Mouse (Mus musculus) bone marrow macrophage, adult 2 months (primary cell): Measurements from ENCODE around the gene Tmem158. TPM values are rescaled to one million over a fixed set of nuclear protein-coding genes. Genes with fewer than 3 reads are reported as not detected.

Experiments used
- H3K27ac ChIP-seq: 2 replicates; pipeline ENCODE4 v1.5.1; 2012; ENCODE audit warnings: low read depth, low read length; ENCODE audit not compliant: insufficient read depth
- H3K4me1 ChIP-seq: 2 replicates; pipeline ENCODE4 v1.6.1; 2012; ENCODE audit warnings: low read length; ENCODE audit not compliant: control insufficient read depth, insufficient read depth
- H3K4me3 ChIP-seq: 2 replicates; pipeline ENCODE4 v1.5.1; 2012; ENCODE audit warnings: mild to moderate bottlenecking, low read length, moderate library complexity; ENCODE audit not compliant: insufficient read depth
- CTCF ChIP-seq: IDR thresholded peaks from 2 replicates; pipeline ENCODE4 v1.5.1; 2012; ENCODE audit warnings: low read depth, mild to moderate bottlenecking, low read length, moderate library complexity
- POLR2A ChIP-seq: IDR thresholded peaks from 2 replicates; pipeline ENCODE4 v1.6.1; 2012; ENCODE audit warnings: mild to moderate bottlenecking, low read depth, low read length, borderline replicate concordance
- polyA plus RNA-seq: library from polyadenylated mRNA; stranded (reverse); fragments of >200 nt; gene quantifications from 2 replicates; pipeline ENCODE4 v1.2.4, GENCODE M21; 2012; ENCODE audit not compliant: missing spikeins, insufficient read depth, insufficient read length

Gene Tmem158
- polyA plus RNA-seq: 0.75 and 1.4 TPM in 2 replicates

DNA sequence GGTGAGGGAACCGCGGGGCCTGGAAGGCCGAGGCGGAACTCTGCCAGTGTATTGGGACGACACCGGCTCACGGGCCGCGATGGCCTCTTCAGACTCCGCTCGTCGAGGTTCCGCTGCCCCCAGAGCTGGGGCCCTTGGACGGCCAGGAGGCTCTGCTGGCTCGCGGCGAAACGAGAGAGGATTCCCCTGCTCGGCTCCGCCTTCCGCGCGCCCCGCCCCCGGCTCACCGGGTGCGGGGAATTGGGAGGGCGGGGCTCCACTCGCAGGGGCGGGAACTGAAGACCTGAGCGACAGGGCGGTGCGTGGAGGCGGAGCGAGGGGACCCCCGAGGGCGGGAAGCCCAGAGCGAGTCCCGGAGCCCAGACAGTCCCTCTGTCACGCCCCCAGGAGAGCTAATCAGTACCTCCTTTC lies at the start of gene Tmem158:
TSS of gene Tmem158 (minus strand) at position 154 of the 411 bp plus-strand sequence.
- no peaks in the 10 kb centered on the region for H3K4me1 ChIP-seq
- TF ChIP-seq POLR2A (0 out of 2 replicates have a peak, but pooled peaks have one; percentile 32), CTCF (no peak)
- 0 out of 2 replicates have a peak within 1 kb of the TSS, but pooled peaks have one; percentile 19 for H3K27ac ChIP-seq
- peak within 1 kb of the TSS; percentile 68 for H3K4me3 ChIP-seq

DNA sequence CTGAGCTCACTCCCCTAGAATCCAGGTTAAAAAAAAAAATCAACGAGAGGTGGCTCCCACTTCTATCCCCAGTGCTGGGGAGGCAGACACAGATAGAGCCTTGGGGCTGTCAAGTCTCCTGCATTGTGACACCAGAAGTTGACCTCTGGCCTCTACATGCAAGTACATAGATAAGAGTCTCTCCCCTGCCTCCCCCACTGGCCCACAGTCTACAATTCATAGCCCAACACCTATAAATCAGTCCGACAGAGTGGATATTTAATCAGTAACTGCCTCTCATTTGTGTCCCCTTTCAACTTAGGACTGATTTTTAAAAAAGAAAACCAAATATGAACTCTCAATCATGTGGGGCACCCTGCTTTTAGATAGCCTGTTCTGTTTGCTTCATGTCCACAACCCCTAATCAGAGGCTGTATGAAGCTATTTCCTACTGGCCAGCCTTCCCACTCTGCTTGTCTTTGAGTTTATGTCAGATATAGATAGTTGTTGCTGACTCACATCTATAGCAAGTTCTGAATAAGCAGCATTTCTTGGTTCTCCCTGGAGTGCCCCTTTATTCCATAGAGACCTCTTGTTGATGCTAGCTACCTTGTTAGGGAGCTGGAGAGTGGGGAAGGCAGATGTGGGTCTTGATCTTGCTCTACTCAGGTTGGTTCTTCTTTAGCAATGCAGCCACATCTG lies 49.3 kb upstream of the Tmem158 start:
- TF ChIP-seq CTCF (no peak), POLR2A (no peak)
- no peak overlapping the region for H3K27ac ChIP-seq
- H3K4me1 ChIP-seq: peaks cover 16% of the 10 kb centered on the region
- H3K4me3 ChIP-seq: no peak overlapping the region

DNA sequence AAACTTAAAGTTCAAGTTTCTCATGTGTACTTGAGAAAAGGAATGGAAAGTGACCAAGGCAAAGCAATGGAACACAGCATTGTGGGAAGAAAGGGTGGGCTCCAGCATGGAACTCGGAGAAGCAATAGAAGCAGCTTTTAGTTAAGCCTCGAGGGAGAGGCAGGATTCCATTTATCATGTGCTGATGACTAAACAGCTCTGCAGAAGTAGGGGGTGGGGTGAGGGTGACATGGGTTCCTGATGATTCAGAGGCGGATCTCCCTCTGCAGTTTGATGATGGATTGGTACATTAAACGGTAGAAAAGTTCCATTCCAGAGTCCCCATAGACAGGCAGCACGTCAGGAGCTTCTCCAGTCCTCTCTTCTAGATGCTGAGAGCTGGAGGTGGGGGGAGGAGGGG lies 48.5 kb upstream of the Tmem158 start:
- H3K4me1 ChIP-seq: peaks cover 16% of the 10 kb centered on the region
- no peak overlapping the region for H3K4me3 ChIP-seq
- no peak for TF ChIP-seq POLR2A
- no peak for TF ChIP-seq CTCF
- H3K27ac ChIP-seq: peak overlapping the region; percentile 33

- Histone ChIP-seq H3K4me1 (peaks cover 14% of the 10 kb centered on the region), H3K27ac (no peak overlapping the region), H3K4me3 (no peak overlapping the region)
- TF ChIP-seq POLR2A (no peak), CTCF (no peak)
Measured at GRCm38 (mm10) chr9:123304917-123305316, 44.4 kb upstream of the Tmem158 start.

- Histone ChIP-seq H3K4me3 (no peak overlapping the region), H3K4me1 (peaks cover 5% of the 10 kb centered on the region), H3K27ac (no peak overlapping the region)
- TF ChIP-seq POLR2A (no peak), CTCF (no peak)
Measured at GRCm38 (mm10) chr9:123303952-123304351, 43.4 kb upstream of the Tmem158 start.

- TF ChIP-seq POLR2A: no peak
- TF ChIP-seq CTCF: no peak
Measured at GRCm38 (mm10) chr9:123302759-123303313, 42.3 kb upstream of the Tmem158 start.

GRCm38 (mm10) chr9:123297862-123298261 lies 37.3 kb upstream of the Tmem158 start:
- H3K27ac ChIP-seq: no peak overlapping the region
- peaks cover 3% of the 10 kb centered on the region for H3K4me1 ChIP-seq
- TF ChIP-seq POLR2A: no peak
- TF ChIP-seq CTCF: no peak
- no peak overlapping the region for H3K4me3 ChIP-seq

More at GRCm38 (mm10) chr9:123302759-123303313, 42.3 kb upstream of the Tmem158 start:
- Histone ChIP-seq H3K4me3 (no peak overlapping the region), H3K4me1 (no peaks in the 10 kb centered on the region), H3K27ac (no peak overlapping the region)

- H3K27ac ChIP-seq: no peak overlapping the region
- peaks cover 3% of the 10 kb centered on the region for H3K4me1 ChIP-seq
- TF ChIP-seq POLR2A: no peak
- no peak for TF ChIP-seq CTCF
- H3K4me3 ChIP-seq: no peak overlapping the region
Measured at GRCm38 (mm10) chr9:123296229-123296628, 35.7 kb upstream of the Tmem158 start.

DNA sequence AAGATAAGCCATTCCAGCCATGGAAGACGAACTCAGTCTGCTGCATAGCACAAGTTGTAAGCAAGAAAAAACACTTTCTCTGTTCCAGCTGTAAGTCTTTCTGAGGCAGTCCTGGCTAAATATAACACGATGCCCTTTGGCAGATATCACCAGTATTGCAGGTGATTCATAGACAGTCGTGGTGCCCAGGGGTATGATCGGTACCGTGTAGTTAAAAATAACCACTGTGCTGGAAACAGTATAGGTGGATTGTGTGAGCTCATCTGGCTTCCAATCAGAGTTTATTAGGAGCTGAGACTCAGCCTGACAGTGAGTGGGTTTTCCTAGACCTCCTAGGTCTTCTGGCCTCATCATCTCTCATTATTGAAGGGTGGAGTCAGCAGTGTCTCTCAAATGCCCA lies 34.0 kb upstream of the Tmem158 start:
- no peak overlapping the region for H3K27ac ChIP-seq
- peaks cover 6% of the 10 kb centered on the region for H3K4me1 ChIP-seq
- H3K4me3 ChIP-seq: no peak overlapping the region
- no peak for TF ChIP-seq CTCF
- TF ChIP-seq POLR2A: no peak

DNA sequence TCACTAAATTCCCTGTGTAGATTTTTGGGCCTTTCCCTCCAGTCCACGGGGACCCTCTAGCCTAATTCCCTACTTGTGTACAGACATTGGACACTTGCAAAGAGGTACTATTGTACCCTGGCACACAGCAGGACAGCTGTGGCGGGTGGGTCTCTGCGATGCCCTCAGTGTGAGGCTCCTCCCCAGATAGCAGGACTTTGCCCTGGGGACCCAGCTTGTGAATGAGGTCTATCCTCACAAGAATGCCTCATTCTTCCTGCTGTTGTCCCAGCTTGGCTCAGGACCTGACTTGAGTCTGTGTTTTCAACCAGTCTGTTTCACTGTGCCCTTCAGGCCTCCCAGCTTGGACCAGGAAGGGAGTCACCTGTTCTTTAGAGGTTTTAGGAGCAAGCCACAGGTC lies 27.8 kb upstream of the Tmem158 start:
- TF ChIP-seq POLR2A (no peak), CTCF (no peak)
- Histone ChIP-seq H3K27ac (no peak overlapping the region), H3K4me3 (no peak overlapping the region), H3K4me1 (peaks cover 12% of the 10 kb centered on the region)
